Mouse (Mus musculus) lung, postnatal 0 days (tissue): Measurements from ENCODE around the gene Zfp13.
A peak's percentile ranks its signal among the peaks of the same experiment; 100 is the strongest.

ENCODE experiments used
- CTCF ChIP-seq: IDR thresholded peaks from 2 replicates; pipeline ENCODE4 v1.5.1; 2016; ENCODE audit warnings: antibody characterized with exemption, mild to moderate bottlenecking
- EP300 ChIP-seq: IDR thresholded peaks from 2 replicates; pipeline ENCODE4 v1.6.1; 2016; ENCODE audit warnings: antibody characterized with exemption, mild to moderate bottlenecking, control low read depth

GRCm38 (mm10) chr17:23630195-23631020, 31.1 kb upstream of the Zfp13 start:
- TF ChIP-seq CTCF (peak; percentile 90), EP300 (no peak)
